Mouse (Mus musculus): ENCODE results near the gene Zdhhc1. TPM values are rescaled to one million over a fixed set of nuclear protein-coding genes. Genes with fewer than 3 reads are reported as not detected.

Gene Zdhhc1
- 17.9 and 29.4 TPM in 2 replicates for polyA plus RNA-seq (2012; rRNA removed; ENCODE audit: low replicate concordance)

GRCm38 (mm10) chr8:105496439-105497180 is at the start of gene Zdhhc1:
Zdhhc1 (minus strand) TSS chr8:105496902.

GRCm38 (mm10) chr8:105518436-105519313 is 22.0 kb upstream of the Zdhhc1 start, which contains the start of gene Hsd11b2:
Hsd11b2 (plus strand) TSS chr8:105518755.

GRCm38 (mm10) chr8:105471314-105472015 is 25.2 kb downstream of the Zdhhc1 start, which contains the start of gene Tppp3:
Tppp3 (minus strand) TSS chr8:105471526.

Other genes starting within 250 kb of the Zdhhc1 start
- 9.6 and 16.2 TPM in 2 replicates for gene B3gnt9, start 241.7 kb downstream of the Zdhhc1 start, polyA plus RNA-seq (2012; rRNA removed; ENCODE audit: low replicate concordance)
- gene Tradd, start 232.3 kb downstream of the Zdhhc1 start, polyA plus RNA-seq (2012; rRNA removed; ENCODE audit: low replicate concordance): 62.3 and 127 TPM in 2 replicates
- gene Fbxl8, start 232.3 kb downstream of the Zdhhc1 start, polyA plus RNA-seq (2012; rRNA removed; ENCODE audit: low replicate concordance): 13.1 and 36.2 TPM in 2 replicates
- gene Hsf4, start 227.1 kb downstream of the Zdhhc1 start, polyA plus RNA-seq (2012; rRNA removed; ENCODE audit: low replicate concordance): 1.0 and 1.4 TPM in 2 replicates
- 0.64 and 0.90 TPM in 2 replicates for gene Nol3, start 220.8 kb downstream of the Zdhhc1 start, polyA plus RNA-seq (2012; rRNA removed; ENCODE audit: low replicate concordance)
- 0.97 and 2.4 TPM in 2 replicates for gene 4931428F04Rik, start 207.0 kb downstream of the Zdhhc1 start, polyA plus RNA-seq (2012; rRNA removed; ENCODE audit: low replicate concordance)
- 3.0 and 3.4 TPM in 2 replicates for gene Exoc3l, start 200.8 kb downstream of the Zdhhc1 start, polyA plus RNA-seq (2012; rRNA removed; ENCODE audit: low replicate concordance)
- 107 and 138 TPM in 2 replicates for gene E2f4, start 199.2 kb downstream of the Zdhhc1 start, polyA plus RNA-seq (2012; rRNA removed; ENCODE audit: low replicate concordance)
- 58.7 and 87.7 TPM in 2 replicates for gene Elmo3, start 191.3 kb downstream of the Zdhhc1 start, polyA plus RNA-seq (2012; rRNA removed; ENCODE audit: low replicate concordance)
- 6.5 and 8.6 TPM in 2 replicates for gene Lrrc29, start 170.6 kb downstream of the Zdhhc1 start, polyA plus RNA-seq (2012; rRNA removed; ENCODE audit: low replicate concordance)
- 120 and 146 TPM in 2 replicates for gene Tmem208, start 170.5 kb downstream of the Zdhhc1 start, polyA plus RNA-seq (2012; rRNA removed; ENCODE audit: low replicate concordance)
- 18.1 and 20.1 TPM in 2 replicates for gene Fhod1, start 148.9 kb downstream of the Zdhhc1 start, polyA plus RNA-seq (2012; rRNA removed; ENCODE audit: low replicate concordance)
- 3.2 and 4.5 TPM in 2 replicates for gene Slc9a5, start 148.1 kb downstream of the Zdhhc1 start, polyA plus RNA-seq (2012; rRNA removed; ENCODE audit: low replicate concordance)
- gene Plekhg4, start 123.6 kb downstream of the Zdhhc1 start, polyA plus RNA-seq (2012; rRNA removed; ENCODE audit: low replicate concordance): 0.33 and 0.41 TPM in 2 replicates
- 0.06 TPM in 1 of 2 replicates, not detected in the other for gene Kctd19, start 83.4 kb downstream of the Zdhhc1 start, polyA plus RNA-seq (2012; rRNA removed; ENCODE audit: low replicate concordance)
- gene Lrrc36, start 83.3 kb downstream of the Zdhhc1 start, polyA plus RNA-seq (2012; rRNA removed; ENCODE audit: low replicate concordance): 0.22 TPM in 1 of 2 replicates, not detected in the other
- 53.0 and 57.7 TPM in 2 replicates for gene Tppp3, start 25.4 kb downstream of the Zdhhc1 start, polyA plus RNA-seq (2012; rRNA removed; ENCODE audit: low replicate concordance)
- 11.0 and 11.1 TPM in 2 replicates for gene Hsd11b2, start 21.9 kb upstream of the Zdhhc1 start, polyA plus RNA-seq (2012; rRNA removed; ENCODE audit: low replicate concordance)
- gene Atp6v0d1, start 69.1 kb upstream of the Zdhhc1 start, polyA plus RNA-seq (2012; rRNA removed; ENCODE audit: low replicate concordance): 48.4 and 63.4 TPM in 2 replicates
- gene Ripor1, start 108.4 kb upstream of the Zdhhc1 start, polyA plus RNA-seq (2012; rRNA removed; ENCODE audit: low replicate concordance): 7.7 and 13.9 TPM in 2 replicates
- gene Ctcf, start 139.7 kb upstream of the Zdhhc1 start, polyA plus RNA-seq (2012; rRNA removed; ENCODE audit: low replicate concordance): 5.0 and 7.2 TPM in 2 replicates
- gene Agrp, start 140.5 kb upstream of the Zdhhc1 start, polyA plus RNA-seq (2012; rRNA removed; ENCODE audit: low replicate concordance): 0.31 TPM in 1 of 2 replicates, not detected in the other
- gene Carmil2, start 189.4 kb upstream of the Zdhhc1 start, polyA plus RNA-seq (2012; rRNA removed; ENCODE audit: low replicate concordance): 3.2 and 7.0 TPM in 2 replicates
- gene Acd, start 204.2 kb upstream of the Zdhhc1 start, polyA plus RNA-seq (2012; rRNA removed; ENCODE audit: low replicate concordance): 29.2 and 30.8 TPM in 2 replicates
- 6.5 and 10.2 TPM in 2 replicates for gene Pard6a, start 204.2 kb upstream of the Zdhhc1 start, polyA plus RNA-seq (2012; rRNA removed; ENCODE audit: low replicate concordance)
- not detected in 2 replicates for gene 4933405L10Rik, start 210.8 kb upstream of the Zdhhc1 start, polyA plus RNA-seq (2012; rRNA removed; ENCODE audit: low replicate concordance)
- gene Enkd1, start 211.3 kb upstream of the Zdhhc1 start, polyA plus RNA-seq (2012; rRNA removed; ENCODE audit: low replicate concordance): 4.9 and 7.9 TPM in 2 replicates

All from duodenum, adult 2 months (tissue).